Mouse (Mus musculus) lung, postnatal 25 days (tissue): Measurements from ENCODE around the gene 1700012A03Rik.

Experiments
- DNase-seq: peaks from one replicate; pipeline ENCODE4 v3.0.0; 2022; ENCODE audit warnings: low spot score

The 1700012A03Rik gene

GRCm38 (mm10) chr6:32093312-32093711 lies 43.3 kb downstream of the 1700012A03Rik start:
- DNase-seq, result no peak

GRCm38 (mm10) chr6:32105547-32106275 lies 55.7 kb downstream of the 1700012A03Rik start:
- DNase-seq, result no peak
